Mouse (Mus musculus) ES-Bruce4 (cell line): ENCODE measurements around the gene Pcnx.

Experiments
- CTCF ChIP-seq: IDR thresholded peaks from one replicate; pipeline ENCODE4 v1.8.1; 2011; ENCODE audit warnings: low read depth, low read length
- EP300 ChIP-seq: IDR thresholded peaks from 2 replicates; pipeline ENCODE4 v1.6.1; 2011; ENCODE audit warnings: low read depth, low read length; ENCODE audit not compliant: insufficient read depth
- POLR2A ChIP-seq: IDR thresholded peaks from one replicate; pipeline ENCODE4 v1.8.1; 2011; ENCODE audit warnings: low read length; ENCODE audit not compliant: insufficient read depth

DNA sequence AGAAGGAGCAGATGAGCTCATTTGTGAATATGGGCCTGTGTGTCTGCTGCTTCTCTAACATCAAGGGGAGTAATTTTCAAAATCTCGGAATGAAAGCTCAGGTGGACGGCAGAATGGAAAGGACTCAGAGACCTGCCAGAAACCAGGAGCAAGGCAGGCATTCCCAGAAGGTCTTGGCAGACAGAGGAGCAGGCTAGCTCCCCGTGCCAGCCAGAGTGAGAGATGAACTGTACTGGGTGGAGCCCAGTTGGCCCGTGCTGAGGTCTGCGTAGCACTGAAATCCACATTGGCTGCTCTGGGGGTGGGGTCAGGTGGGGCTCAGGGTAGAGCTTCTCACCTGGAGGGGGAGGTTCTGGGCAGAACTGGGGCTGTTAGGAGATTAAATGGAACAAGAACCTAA, 16.3 kb upstream of the Pcnx start:
- TF ChIP-seq CTCF (no peak), POLR2A (no peak), EP300 (no peak)
